Mouse (Mus musculus) lung, postnatal 0 days (tissue): Measurements from ENCODE around the gene Pdss2. TPM values are rescaled to one million over a fixed set of nuclear protein-coding genes. Genes with fewer than 3 reads are reported as not detected.
A peak's percentile ranks its signal among the peaks of the same experiment; 100 is the strongest.

Source experiments
- ATAC-seq: fragments of 200-750 bp; cut with Nextera tagmentation; 2 replicates; pipeline ENCODE4 v1.8.0; 2017; ENCODE audit warnings: moderate library complexity
- DNase-seq: peaks from one replicate; pipeline ENCODE4 v3.0.0-alpha.2; 2016; ENCODE audit warnings: low spot score
- H3K27ac ChIP-seq: fragments of 300-500 bp; sonication (generic); 2 replicates; pipeline ENCODE4 v1.5.1; 2014; ENCODE audit warnings: antibody characterized with exemption, mild to moderate bottlenecking, low read length, mixed read lengths
- H3K27me3 ChIP-seq: fragments of 300-500 bp; sonication (generic); replicated peaks from 2 replicates; pipeline ENCODE4 v1.6.1; 2014; ENCODE audit warnings: low read length, mixed read lengths; ENCODE audit not compliant: insufficient read depth
- H3K36me3 ChIP-seq: fragments of 300-500 bp; sonication (generic); 2 replicates; pipeline ENCODE4 v1.6.1; 2014; ENCODE audit warnings: low read length, mixed read lengths; ENCODE audit not compliant: insufficient read depth
- H3K4me1 ChIP-seq: fragments of 300-500 bp; sonication (generic); 2 replicates; pipeline ENCODE4 v1.6.1; 2014; ENCODE audit warnings: antibody characterized with exemption, low read depth, low read length, mixed read lengths; ENCODE audit not compliant: insufficient read depth
- H3K4me2 ChIP-seq: fragments of 300-500 bp; sonication (generic); replicated peaks from 2 replicates; pipeline ENCODE4 v1.6.1; 2014; ENCODE audit warnings: low read depth, mild to moderate bottlenecking, low read length, moderate library complexity, mixed read lengths
- H3K4me3 ChIP-seq: fragments of 300-500 bp; sonication (generic); 2 replicates; pipeline ENCODE4 v1.5.1; 2014; ENCODE audit warnings: low read depth, low read length
- H3K9ac ChIP-seq: fragments of 300-500 bp; sonication (generic); replicated peaks from 2 replicates; pipeline ENCODE4 v1.6.1; 2014; ENCODE audit warnings: low read depth, mild to moderate bottlenecking
- H3K9me3 ChIP-seq: fragments of 300-500 bp; sonication (generic); 2 replicates; pipeline ENCODE4 v1.6.1; 2016; ENCODE audit warnings: low read length, mixed read lengths
- CTCF ChIP-seq: IDR thresholded peaks from 2 replicates; pipeline ENCODE4 v1.5.1; 2016; ENCODE audit warnings: antibody characterized with exemption, mild to moderate bottlenecking
- EP300 ChIP-seq: IDR thresholded peaks from 2 replicates; pipeline ENCODE4 v1.6.1; 2016; ENCODE audit warnings: antibody characterized with exemption, mild to moderate bottlenecking, control low read depth
- WGBS: fragments of 180-500 bp; shearing (Covaris S2); extraction: QIAGEN DNeasy Blood & Tissue Kit; methylation state at CpG from one replicate; pipeline ENCODE4 v1.1.7; 2014; 5-methylcytosine and 5-hydroxymethylcytosine counted together
- polyA plus RNA-seq: library from polyadenylated mRNA; unstranded; fragments of >200 nt; fragmentation: Nextera tagmentation; extraction: Ambion mirVana; gene quantifications from 2 replicates; pipeline ENCODE4 v1.2.1, GENCODE M21; 2015

Gene Pdss2
- polyA plus RNA-seq, 1 experiment from 2014 or later = 4.5 TPM

DNA sequence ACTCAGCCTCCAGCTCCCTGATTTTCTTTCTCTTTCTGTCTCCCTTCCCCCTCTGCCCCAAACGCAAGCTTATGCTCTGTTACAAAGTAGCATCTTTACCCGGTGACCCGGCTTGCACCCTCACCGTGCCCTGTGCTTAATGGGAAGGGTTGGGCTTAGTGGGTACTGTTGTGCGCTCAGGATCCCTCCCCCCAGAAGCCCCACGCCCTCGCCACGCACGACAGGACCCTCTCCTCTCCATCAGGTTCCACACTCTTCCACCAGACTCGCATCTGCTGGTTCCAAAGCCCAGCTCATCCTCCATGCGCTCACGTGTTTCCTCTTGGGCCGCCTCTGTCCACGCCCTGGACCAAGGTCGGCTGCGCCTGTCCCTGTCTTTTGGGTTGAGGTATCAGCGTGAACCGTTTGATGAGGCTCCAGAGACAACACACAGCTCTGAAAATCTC is 46.1 kb upstream of the Pdss2 start:
- ATAC-seq (no peak), DNase-seq (no peak)
- WGBS = 4% methylated on average over 18 of the region's 18 CpGs
- Histone ChIP-seq H3K4me2 (peak overlapping the region; percentile 96), H3K4me3 (peak overlapping the region; percentile 62), H3K9me3 (no peaks in the 10 kb centered on the region), H3K9ac (no peak overlapping the region), H3K4me1 (no peaks in the 10 kb centered on the region), H3K27me3 (peaks cover 50% of the 10 kb centered on the region), H3K27ac (no peak overlapping the region), H3K36me3 (no peaks in the 10 kb centered on the region)
- no peak for TF ChIP-seq EP300
- TF ChIP-seq CTCF = no peak

DNA sequence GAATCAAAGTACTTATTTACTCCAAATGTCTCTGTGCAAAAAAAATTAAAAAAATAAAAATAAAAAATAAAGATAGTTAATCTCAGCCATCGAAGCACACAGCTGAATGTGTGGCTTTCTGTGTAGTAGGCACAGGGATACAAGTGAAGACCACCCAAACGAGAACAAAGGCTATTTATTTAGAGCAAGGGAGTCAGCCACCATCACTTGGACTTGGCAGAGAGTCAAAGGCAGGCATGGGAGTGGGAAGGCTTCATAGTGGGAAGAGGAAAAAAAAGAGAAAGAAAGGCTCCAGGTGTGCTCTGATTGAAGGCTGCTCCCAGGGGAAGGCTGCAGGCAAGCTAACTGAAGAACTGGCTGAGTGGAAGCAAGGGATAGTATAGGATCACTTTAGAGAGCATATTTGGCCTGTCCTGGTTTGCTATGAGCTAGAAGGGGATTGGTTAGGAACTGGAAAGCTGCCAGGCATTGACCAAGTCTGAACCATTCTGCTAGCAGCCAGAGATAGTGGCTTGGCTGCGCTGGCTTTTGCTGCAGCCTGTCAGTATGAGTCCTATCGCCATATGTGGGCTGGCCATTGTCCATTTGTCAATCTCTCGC is 40.9 kb upstream of the Pdss2 start:
- no peak for TF ChIP-seq CTCF
- Histone ChIP-seq H3K27ac (no peak overlapping the region), H3K4me2 (no peak overlapping the region), H3K4me3 (no peak overlapping the region), H3K27me3 (peaks cover 12% of the 10 kb centered on the region), H3K4me1 (no peaks in the 10 kb centered on the region), H3K9ac (no peak overlapping the region), H3K9me3 (no peaks in the 10 kb centered on the region), H3K36me3 (no peaks in the 10 kb centered on the region)
- ATAC-seq (no peak), DNase-seq (no peak)
- 53% methylated on average over 5 of the region's 5 CpGs for WGBS

DNA sequence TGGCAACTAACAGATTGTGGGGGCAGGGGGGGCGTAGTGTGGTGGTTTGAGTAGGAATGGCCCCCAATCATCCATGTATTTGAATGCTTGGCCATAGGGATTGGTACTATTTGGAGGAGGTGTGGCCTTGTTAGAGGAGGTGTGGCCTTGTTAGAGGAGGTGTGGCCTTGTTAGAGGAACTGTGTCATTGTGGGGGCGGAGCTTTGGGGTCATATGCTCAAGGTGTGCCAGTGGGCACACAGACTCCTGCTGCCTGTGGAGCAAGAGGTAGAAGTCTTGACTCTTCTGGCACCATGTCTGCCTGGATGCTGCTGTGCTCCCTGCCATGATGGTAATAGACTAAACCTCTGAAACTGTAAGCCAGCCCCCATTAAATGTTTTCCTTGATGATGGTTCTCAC is 21.1 kb upstream of the Pdss2 start:
- DNase-seq (no peak), ATAC-seq (no peak)
- no peak overlapping the region for H3K9ac ChIP-seq
- H3K4me1 ChIP-seq = no peaks in the 10 kb centered on the region
- TF ChIP-seq CTCF = no peak
- no peak for TF ChIP-seq EP300
- H3K27me3 ChIP-seq = no peaks in the 10 kb centered on the region
- H3K27ac ChIP-seq = no peak overlapping the region
- no peak overlapping the region for H3K4me2 ChIP-seq
- 96% methylated on average over 2 of the region's 2 CpGs for WGBS
- no peaks in the 10 kb centered on the region for H3K9me3 ChIP-seq
- H3K4me3 ChIP-seq = no peak overlapping the region
- H3K36me3 ChIP-seq = no peaks in the 10 kb centered on the region

DNA sequence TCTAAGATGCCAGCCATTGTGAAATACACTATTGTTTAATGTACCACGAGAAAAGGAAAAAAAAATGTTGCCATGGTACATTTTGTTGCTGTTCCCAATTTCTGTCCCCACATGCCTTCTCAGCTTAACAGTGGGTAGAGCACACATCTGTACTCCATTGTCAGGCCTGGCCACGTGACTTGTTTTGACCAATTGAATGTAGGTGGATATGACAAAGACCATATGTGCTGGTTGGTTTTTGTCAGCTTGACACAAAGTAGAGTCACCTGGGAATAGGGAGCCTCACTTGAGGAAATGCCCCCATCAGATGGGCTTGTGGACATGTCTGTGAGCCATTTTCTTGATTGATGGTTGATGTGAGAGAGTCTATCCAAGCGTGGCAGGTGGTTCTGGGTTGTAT is 17.4 kb upstream of the Pdss2 start:
- Histone ChIP-seq H3K27ac (no peak overlapping the region), H3K9ac (no peak overlapping the region), H3K4me3 (no peak overlapping the region), H3K36me3 (no peaks in the 10 kb centered on the region), H3K27me3 (no peaks in the 10 kb centered on the region), H3K9me3 (no peaks in the 10 kb centered on the region), H3K4me2 (no peak overlapping the region), H3K4me1 (no peaks in the 10 kb centered on the region)
- WGBS = 79% methylated on average over 3 of the region's 3 CpGs
- no peak for DNase-seq
- no peak for ATAC-seq
- TF ChIP-seq EP300 (no peak), CTCF (no peak)

DNA sequence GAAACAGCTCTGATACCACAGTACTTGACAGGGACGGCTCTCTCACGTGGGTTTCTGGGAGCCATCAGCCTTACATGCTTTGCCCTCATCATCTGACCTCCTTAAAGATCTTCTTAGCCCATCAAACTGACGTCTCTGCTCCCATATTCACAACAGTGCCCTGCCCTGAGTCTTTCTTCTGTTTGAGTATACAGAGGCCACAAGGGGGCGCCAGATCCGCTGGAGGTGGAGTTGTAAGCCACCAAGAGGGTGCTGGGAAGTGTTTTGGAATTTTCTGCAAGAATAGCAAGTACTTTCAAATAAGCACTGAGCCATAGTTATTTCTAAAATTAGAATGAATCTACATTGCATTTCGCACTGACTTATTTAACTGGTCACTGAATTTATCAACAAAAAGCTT is 9.4 kb upstream of the Pdss2 start:
- WGBS = 34% methylated on average over 6 of the region's 6 CpGs
- no peak for ATAC-seq
- DNase-seq = no peak
- Histone ChIP-seq H3K9me3 (no peaks in the 10 kb centered on the region), H3K36me3 (no peaks in the 10 kb centered on the region), H3K27ac (no peak overlapping the region), H3K4me1 (no peaks in the 10 kb centered on the region), H3K4me2 (no peak overlapping the region), H3K27me3 (no peaks in the 10 kb centered on the region), H3K9ac (no peak overlapping the region), H3K4me3 (no peak overlapping the region)
- TF ChIP-seq EP300 = no peak
- peak; percentile 56 for TF ChIP-seq CTCF

DNA sequence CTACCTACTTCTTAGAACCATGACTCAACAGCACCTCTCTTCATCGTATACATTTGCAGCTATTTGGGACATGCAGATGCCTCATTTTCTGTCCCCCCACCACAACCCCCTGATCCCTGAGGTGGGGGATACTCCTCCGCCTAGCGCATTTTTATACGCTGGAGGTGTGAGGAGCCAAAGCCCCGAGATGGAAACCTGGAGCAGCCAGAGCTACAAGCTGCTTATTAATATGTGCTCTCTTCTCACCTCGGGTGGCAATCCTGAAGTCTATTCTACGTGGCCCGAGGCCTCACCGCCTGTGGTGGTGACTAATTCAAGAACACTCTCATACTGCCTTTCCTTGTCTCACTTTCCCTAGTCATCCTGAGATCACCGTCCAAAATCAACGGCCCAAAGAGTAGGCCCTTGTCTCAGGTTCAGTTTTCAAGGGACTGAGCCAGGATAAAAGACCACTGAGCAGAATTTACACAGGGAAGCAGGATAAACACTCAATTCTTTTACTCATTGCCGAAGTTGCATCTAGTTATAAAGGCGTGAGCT is 3.9 kb upstream of the Pdss2 start:
- no peak overlapping the region for H3K9ac ChIP-seq
- no peak overlapping the region for H3K4me2 ChIP-seq
- no peaks in the 10 kb centered on the region for H3K36me3 ChIP-seq
- H3K27me3 ChIP-seq = no peaks in the 10 kb centered on the region
- no peak for TF ChIP-seq CTCF
- no peak for TF ChIP-seq EP300
- no peak overlapping the region for H3K4me3 ChIP-seq
- peaks cover 5% of the 10 kb centered on the region; the same call in 1 of the 2 replicates for H3K4me1 ChIP-seq
- ATAC-seq (no peak), DNase-seq (no peak)
- H3K9me3 ChIP-seq = no peaks in the 10 kb centered on the region
- 86% methylated on average over 13 of the region's 13 CpGs for WGBS
- no peak overlapping the region for H3K27ac ChIP-seq
